Mouse (Mus musculus) frontal cortex, postnatal 25 days (tissue): ENCODE measurements around the gene Plau.

Experiments
- DNase-seq, 2 experiments: peaks; one replicate each; pipeline ENCODE4 v3.0.0; 2022; ENCODE audit warnings: low spot score in 2 of 2

The Plau gene

GRCm38 (mm10) chr14:20836171-20836904, at the start of gene Plau:
Gene Plau (plus strand): TSS chr14:20836660.
- DNase-seq: no peak

DNA sequence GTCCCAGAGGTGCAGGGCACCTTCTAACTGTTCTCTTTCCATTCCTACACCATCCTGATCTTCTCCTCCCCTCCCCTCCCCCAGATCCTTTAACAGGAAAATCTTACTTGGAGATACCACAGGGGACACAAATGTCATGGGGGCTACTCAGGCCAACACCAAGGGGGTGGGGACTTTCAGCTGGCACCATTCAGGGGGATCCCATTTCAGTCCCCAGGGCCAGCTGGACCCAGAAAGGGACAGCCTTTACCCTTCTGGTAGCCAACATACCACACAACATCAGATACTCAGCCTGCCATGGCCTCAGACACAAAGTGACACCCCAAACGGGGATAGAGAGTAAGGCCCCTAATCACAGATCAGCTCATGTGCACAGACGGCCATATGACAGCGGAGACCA, 48.3 kb upstream of the Plau start:
- no peak for DNase-seq

DNA sequence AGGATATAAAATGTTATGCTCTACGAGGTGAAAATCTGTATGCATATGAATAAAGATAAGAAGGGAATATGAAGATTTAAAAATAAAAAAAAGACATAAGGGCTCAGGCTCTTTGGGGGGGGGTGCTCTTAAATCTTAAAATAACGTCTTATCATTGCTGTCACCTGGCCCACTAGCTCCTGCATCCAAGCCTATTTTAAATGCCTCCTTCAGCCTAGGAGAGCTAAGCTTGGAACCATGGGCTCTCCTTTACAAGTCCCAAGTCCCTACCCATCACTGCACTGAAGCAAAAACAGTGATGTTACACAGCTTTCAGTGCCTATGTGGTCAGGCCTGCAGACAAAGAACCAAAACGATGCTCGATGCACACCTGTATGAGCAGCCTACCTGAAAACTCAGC, 46.9 kb upstream of the Plau start:
- no peak for DNase-seq

GRCm38 (mm10) chr14:20790445-20790844, 46.0 kb upstream of the Plau start:
- DNase-seq: no peak

DNA sequence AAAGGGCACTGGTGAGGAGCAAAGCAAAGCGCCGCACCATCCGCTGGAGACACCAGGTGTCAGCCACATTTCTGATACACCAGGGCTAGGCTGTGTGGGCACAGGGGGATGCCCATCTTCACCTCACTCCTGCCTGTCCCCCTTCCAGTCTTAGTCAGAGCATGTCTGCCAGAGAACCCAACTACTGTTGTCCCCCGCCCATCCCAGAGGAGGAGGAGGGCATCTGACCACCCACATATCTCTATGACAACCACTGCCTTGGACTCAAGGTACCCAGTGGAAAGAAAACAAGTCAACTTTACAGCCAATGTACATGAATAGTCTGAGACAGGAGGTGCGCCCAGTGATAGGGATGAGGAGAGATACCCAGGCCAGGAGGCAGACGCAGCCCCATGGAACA, 45.5 kb upstream of the Plau start:
- DNase-seq: no peak

DNA sequence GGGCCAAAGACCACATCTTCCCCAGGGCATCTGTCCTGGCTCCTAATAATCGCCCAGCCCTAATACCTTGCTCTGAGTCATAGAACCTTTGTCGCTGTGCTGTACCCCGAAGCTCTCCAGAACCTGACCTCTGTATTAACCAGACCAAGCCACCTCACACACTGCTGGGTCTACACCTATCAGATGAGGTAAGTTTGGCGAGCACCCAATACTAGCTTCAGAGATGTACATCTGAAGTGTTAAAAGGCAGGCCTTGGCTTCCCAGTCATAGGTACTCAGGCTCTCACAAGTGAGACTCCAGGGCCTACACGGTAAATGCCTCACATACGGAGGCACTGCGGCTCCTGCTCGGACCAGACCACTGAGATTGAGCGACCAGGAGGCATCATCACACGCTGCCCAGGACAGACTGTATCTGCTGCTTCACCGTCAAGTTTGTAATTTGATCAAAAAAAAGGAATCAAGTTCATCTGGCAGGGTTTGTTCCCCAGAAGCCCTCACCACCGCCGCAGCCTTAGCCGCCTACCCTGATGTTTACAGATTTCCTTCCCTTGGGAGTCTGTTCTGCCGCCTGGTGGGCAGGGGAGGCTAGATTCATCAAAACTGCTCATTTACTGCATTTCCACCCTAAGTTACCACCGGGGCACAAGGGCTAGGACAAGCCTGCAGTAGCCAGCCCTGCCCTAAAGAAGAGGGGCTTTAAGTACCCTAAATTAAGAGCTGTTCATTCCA, 44.8 kb upstream of the Plau start:
- no peak for DNase-seq

GRCm38 (mm10) chr14:20792243-20792921, 44.1 kb upstream of the Plau start:
- no peak for DNase-seq

GRCm38 (mm10) chr14:20792922-20793757, 43.3 kb upstream of the Plau start:
- no peak for DNase-seq

DNA sequence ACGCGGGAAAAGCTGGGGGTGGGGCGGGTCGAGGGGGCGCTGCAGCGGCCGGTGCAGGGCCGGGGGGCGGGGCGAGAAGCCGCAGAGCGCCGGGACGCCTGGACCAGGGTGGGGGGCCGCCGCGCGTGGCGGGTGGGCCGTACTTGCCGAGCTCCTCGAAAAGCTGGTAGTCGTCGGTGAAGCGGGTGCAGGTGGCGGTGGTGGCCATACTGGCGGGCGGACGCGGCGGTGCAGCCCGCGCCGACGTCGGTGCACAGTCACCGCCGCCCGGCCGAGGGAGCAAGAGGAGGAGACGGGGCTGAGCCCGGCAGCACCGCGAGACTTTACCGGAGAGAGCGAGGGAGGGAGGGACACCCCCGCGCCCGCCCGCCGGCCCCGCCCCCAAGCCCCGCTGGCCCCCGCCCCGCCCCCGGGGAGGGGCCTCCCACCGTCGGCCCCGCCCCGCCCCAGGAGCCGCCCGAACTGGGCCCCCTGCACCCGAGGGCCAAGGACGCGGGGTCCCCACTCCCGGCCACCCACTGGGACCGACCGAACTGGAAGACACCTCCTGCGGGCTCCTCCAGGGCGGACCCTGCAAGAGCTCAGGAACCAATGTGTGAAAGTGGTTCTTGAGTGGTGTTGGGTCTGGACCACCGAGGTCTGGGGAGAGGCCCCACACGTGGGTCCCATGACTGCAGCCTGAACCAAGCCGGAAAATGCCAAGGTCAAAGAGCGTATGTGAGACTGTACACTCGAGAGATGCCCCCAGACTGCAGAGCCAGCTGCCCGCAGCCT, 42.5 kb upstream of the Plau start, which contains the start of gene Camk2g:
Camk2g (minus strand) TSS at position 331 of the 774 bp plus-strand sequence.
- DNase-seq: peak in 1 of 2 experiments; percentile 42

GRCm38 (mm10) chr14:20794589-20794988, 41.9 kb upstream of the Plau start:
- DNase-seq: no peak

- no peak for DNase-seq
These were observed 40.9 kb upstream of the Plau start for GRCm38 (mm10) chr14:20795423-20796152.

- no peak for DNase-seq
These were observed 40.3 kb upstream of the Plau start for GRCm38 (mm10) chr14:20796170-20796569.

- no peak for DNase-seq
These were observed 39.8 kb upstream of the Plau start for GRCm38 (mm10) chr14:20796643-20797042.

DNA sequence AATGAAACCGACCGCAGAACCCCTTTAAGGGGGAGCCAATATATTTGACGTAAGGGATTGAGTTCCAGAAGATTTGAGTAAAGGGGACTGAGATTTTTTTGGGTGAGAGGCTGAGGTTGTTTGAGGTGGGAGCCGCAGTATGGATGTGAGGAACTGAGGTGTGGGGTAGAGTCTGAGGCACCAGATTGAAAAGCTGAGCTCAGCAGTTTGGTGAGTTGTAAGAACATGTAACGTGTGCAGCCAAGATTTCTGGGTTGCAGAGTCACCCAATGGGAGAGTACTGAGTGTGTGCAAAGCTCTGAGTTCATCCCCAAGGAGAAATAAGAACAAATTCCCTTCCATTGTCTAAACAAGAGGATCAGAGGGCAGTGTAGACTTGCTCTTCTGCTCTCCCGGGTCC, 38.2 kb upstream of the Plau start:
- no peak for DNase-seq

- DNase-seq: peak; percentile 87 to 88
These were observed 37.7 kb upstream of the Plau start for GRCm38 (mm10) chr14:20798761-20799160.

- DNase-seq: no peak
These were observed 33.4 kb upstream of the Plau start for GRCm38 (mm10) chr14:20802926-20803605.

DNA sequence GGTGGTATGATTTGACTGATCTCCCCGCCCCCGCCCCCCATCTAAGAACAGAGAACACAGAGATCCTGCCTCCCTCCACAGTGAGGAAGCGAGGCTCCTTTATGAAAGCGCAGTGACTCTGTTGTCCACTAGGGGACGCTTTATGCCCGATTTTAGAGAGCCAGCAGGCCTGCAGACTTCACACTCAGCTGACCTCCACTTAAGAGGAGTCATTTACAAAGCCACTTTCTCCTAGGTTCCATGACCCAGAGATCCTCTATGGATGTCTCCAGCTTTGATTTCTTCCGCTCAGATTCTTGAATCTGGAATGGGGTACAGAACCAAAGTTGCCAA, 32.9 kb upstream of the Plau start:
- DNase-seq: peak; percentile 64 to 77

DNA sequence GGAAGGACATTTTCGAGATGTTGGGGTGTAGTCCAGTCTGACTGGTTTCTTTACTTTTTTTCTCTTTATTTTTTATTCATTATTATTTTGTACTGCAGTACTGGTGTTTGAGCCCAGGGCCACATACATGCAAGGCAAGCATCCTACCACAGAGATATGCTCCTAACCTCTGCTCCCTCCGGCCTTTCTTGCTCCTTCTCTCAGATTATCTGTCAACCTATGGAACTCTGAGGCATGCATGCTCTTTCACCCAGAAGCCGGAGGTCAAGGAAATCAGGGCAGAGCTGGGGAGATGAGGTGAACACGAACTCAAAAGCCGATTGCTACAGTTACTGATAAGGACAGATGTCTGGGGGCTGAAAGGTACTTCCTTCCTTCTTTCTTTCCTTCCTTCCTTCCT, 32.0 kb upstream of the Plau start:
- DNase-seq: no peak

DNA sequence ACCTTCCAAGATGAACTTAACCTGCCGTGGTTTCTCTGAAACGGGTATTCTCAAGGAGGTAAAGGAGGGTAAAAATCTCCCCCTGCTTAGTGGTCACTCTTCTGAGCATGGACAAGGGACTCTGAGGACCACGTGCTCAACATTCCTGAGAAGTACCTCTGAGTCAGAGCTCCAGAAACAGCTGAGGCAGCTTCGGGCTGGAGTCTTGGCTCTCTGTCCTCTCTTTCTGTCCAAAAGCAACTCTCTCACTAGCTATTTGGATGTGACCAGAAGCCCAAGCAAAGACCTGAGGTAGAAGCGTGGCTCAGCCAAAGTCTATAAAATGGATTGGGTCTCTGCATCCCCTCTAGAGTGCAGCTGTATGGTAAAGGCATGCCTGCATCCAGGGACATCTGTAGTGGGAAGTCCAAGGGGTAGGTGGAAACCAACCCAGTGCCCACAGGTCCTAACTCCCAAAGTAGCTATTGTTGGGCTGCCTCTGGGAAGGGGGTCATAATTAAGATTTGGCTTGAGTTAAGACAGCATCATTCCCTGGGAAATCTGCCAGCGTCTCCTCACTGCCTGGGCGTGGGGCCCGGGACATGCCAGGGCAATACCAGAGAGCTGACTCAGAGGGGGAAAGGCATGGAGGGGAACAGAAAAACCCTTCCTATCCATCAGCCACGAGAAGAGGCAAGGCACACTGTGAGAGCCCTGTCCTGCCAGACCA, 31.3 kb upstream of the Plau start:
- peak in 1 of 2 experiments; percentile 45 for DNase-seq
